Mouse (Mus musculus): ENCODE data around the gene Usp25. TPM values are rescaled to one million over a fixed set of nuclear protein-coding genes. Genes with fewer than 3 reads are reported as not detected.

Usp25 gene
- polyA plus RNA-seq, 1 experiment from 2014 or later = 10.8 TPM

- Histone ChIP-seq H3K27ac (replicated peaks) (no peak overlapping the region; the same call in 1 of the 2 replicates), H3K9me3 (no peaks in the 10 kb centered on the region), H3K9ac (no peak overlapping the region), H3K4me3 (no peak overlapping the region), H3K36me3 (0 out of 2 replicates have a peak, but pooled peaks cover 1% of the 10 kb centered on the region), H3K4me1 (replicated peaks) (peaks cover 22% of the 10 kb centered on the region), H3K27me3 (no peaks in the 10 kb centered on the region), H3K4me2 (no peak overlapping the region)
- 66% methylated on average over 3 of the region's 3 CpGs for WGBS
- ATAC-seq (ENCODE audit: low FRiP score, low read depth) = no peak
Measured at GRCm38 (mm10) chr16:77020190-77020589, 6.7 kb downstream of the Usp25 start.

- no peak for ATAC-seq (ENCODE audit: low FRiP score, low read depth)
- 89% methylated on average over 7 of the region's 7 CpGs for WGBS
Measured at GRCm38 (mm10) chr16:77023627-77024379, 10.3 kb downstream of the Usp25 start.

GRCm38 (mm10) chr16:77026099-77026498, 12.6 kb downstream of the Usp25 start:
- ATAC-seq (ENCODE audit: low FRiP score, low read depth) = no peak
- no peak overlapping the region for H3K4me2 ChIP-seq
- peaks cover 9% of the 10 kb centered on the region for H3K4me1 ChIP-seq (replicated peaks)
- H3K4me3 ChIP-seq = no peak overlapping the region
- H3K9ac ChIP-seq = no peak overlapping the region
- no peaks in the 10 kb centered on the region for H3K27me3 ChIP-seq
- WGBS = 93% methylated on average over 4 of the region's 4 CpGs
- no peaks in the 10 kb centered on the region for H3K9me3 ChIP-seq
- H3K27ac ChIP-seq (replicated peaks) = no peak overlapping the region
- H3K36me3 ChIP-seq = 0 out of 2 replicates have a peak, but pooled peaks cover 3% of the 10 kb centered on the region

More at GRCm38 (mm10) chr16:77023627-77024379, 10.3 kb downstream of the Usp25 start:
- Histone ChIP-seq H3K4me2 (no peak overlapping the region), H3K9me3 (no peaks in the 10 kb centered on the region), H3K4me3 (no peak overlapping the region), H3K36me3 (0 out of 2 replicates have a peak, but pooled peaks cover 3% of the 10 kb centered on the region), H3K27ac (replicated peaks) (no peak overlapping the region), H3K9ac (no peak overlapping the region), H3K4me1 (replicated peaks) (peaks cover 15% of the 10 kb centered on the region), H3K27me3 (no peaks in the 10 kb centered on the region)

- H3K4me2 ChIP-seq = no peak overlapping the region
- 95% methylated on average over 6 of the region's 6 CpGs for WGBS
- H3K36me3 ChIP-seq = 0 out of 2 replicates have a peak, but pooled peaks cover 3% of the 10 kb centered on the region
- no peak for ATAC-seq (ENCODE audit: low FRiP score, low read depth)
- no peak overlapping the region for H3K27ac ChIP-seq (replicated peaks)
- no peak overlapping the region for H3K9ac ChIP-seq
- H3K9me3 ChIP-seq = no peaks in the 10 kb centered on the region
- no peak overlapping the region for H3K4me3 ChIP-seq
- peaks cover 9% of the 10 kb centered on the region for H3K4me1 ChIP-seq (replicated peaks)
- H3K27me3 ChIP-seq = no peaks in the 10 kb centered on the region
Measured at GRCm38 (mm10) chr16:77026933-77027332, 13.4 kb downstream of the Usp25 start.

GRCm38 (mm10) chr16:77027976-77028686, 14.6 kb downstream of the Usp25 start:
- Histone ChIP-seq H3K4me2 (peak overlapping the region; percentile 11; the same call in 1 of the 2 replicates), H3K9me3 (no peaks in the 10 kb centered on the region)
- peak; percentile 51; the same call in 1 of the 2 replicates for ATAC-seq (ENCODE audit: low FRiP score, low read depth)

GRCm38 (mm10) chr16:77028687-77029417, 15.3 kb downstream of the Usp25 start:
- no peak overlapping the region for H3K4me3 ChIP-seq
- 0 out of 2 replicates have a peak, but pooled peaks cover 3% of the 10 kb centered on the region for H3K36me3 ChIP-seq
- no peaks in the 10 kb centered on the region for H3K27me3 ChIP-seq
- 0 out of 2 replicates have a peak overlapping the region, but pooled peaks have one; percentile 16 for H3K27ac ChIP-seq (replicated peaks)
- H3K4me2 ChIP-seq = peak overlapping the region; percentile 11; the same call in 1 of the 2 replicates
- H3K9me3 ChIP-seq = no peaks in the 10 kb centered on the region
- no peak overlapping the region for H3K9ac ChIP-seq
- ATAC-seq (ENCODE audit: low FRiP score, low read depth) = peak; percentile 62
- H3K4me1 ChIP-seq (replicated peaks) = peaks cover 9% of the 10 kb centered on the region
- 69% methylated on average over 10 of the region's 10 CpGs for WGBS

More at GRCm38 (mm10) chr16:77027976-77028686, 14.6 kb downstream of the Usp25 start:
- Histone ChIP-seq H3K9ac (no peak overlapping the region), H3K4me3 (no peak overlapping the region), H3K4me1 (replicated peaks) (peaks cover 9% of the 10 kb centered on the region), H3K36me3 (0 out of 2 replicates have a peak, but pooled peaks cover 3% of the 10 kb centered on the region), H3K27ac (replicated peaks) (0 out of 2 replicates have a peak overlapping the region, but pooled peaks have one; percentile 16), H3K27me3 (no peaks in the 10 kb centered on the region)
- 70% methylated on average over 14 of the region's 14 CpGs for WGBS

GRCm38 (mm10) chr16:77030435-77030834, 16.9 kb downstream of the Usp25 start:
- Histone ChIP-seq H3K4me1 (replicated peaks) (peaks cover 9% of the 10 kb centered on the region), H3K9me3 (no peaks in the 10 kb centered on the region), H3K9ac (no peak overlapping the region), H3K36me3 (no peaks in the 10 kb centered on the region), H3K4me3 (no peak overlapping the region), H3K27ac (replicated peaks) (no peak overlapping the region), H3K4me2 (no peak overlapping the region), H3K27me3 (no peaks in the 10 kb centered on the region)
- no peak for ATAC-seq (ENCODE audit: low FRiP score, low read depth)
- 64% methylated on average over 2 of the region's 2 CpGs for WGBS

GRCm38 (mm10) chr16:77034329-77034728, 20.8 kb downstream of the Usp25 start:
- Histone ChIP-seq H3K9ac (no peak overlapping the region), H3K27me3 (no peaks in the 10 kb centered on the region), H3K27ac (replicated peaks) (no peak overlapping the region), H3K9me3 (no peaks in the 10 kb centered on the region), H3K36me3 (peaks cover 8% of the 10 kb centered on the region), H3K4me1 (replicated peaks) (no peaks in the 10 kb centered on the region), H3K4me3 (no peak overlapping the region), H3K4me2 (no peak overlapping the region)
- 79% methylated on average over 5 of the region's 5 CpGs for WGBS
- no peak for ATAC-seq (ENCODE audit: low FRiP score, low read depth)

GRCm38 (mm10) chr16:77034751-77035150, 21.2 kb downstream of the Usp25 start:
- no peaks in the 10 kb centered on the region for H3K4me1 ChIP-seq (replicated peaks)
- H3K9ac ChIP-seq = no peak overlapping the region
- no peaks in the 10 kb centered on the region for H3K9me3 ChIP-seq
- 79% methylated on average over 8 of the region's 8 CpGs for WGBS
- peaks cover 8% of the 10 kb centered on the region for H3K36me3 ChIP-seq
- H3K4me2 ChIP-seq = no peak overlapping the region
- no peak overlapping the region for H3K4me3 ChIP-seq
- H3K27ac ChIP-seq (replicated peaks) = no peak overlapping the region
- ATAC-seq (ENCODE audit: low FRiP score, low read depth) = no peak
- no peaks in the 10 kb centered on the region for H3K27me3 ChIP-seq

- Histone ChIP-seq H3K36me3 (peaks cover 8% of the 10 kb centered on the region), H3K4me3 (no peak overlapping the region), H3K9ac (no peak overlapping the region), H3K4me2 (no peak overlapping the region), H3K27me3 (no peaks in the 10 kb centered on the region), H3K27ac (replicated peaks) (no peak overlapping the region), H3K4me1 (replicated peaks) (no peaks in the 10 kb centered on the region), H3K9me3 (no peaks in the 10 kb centered on the region)
- 91% methylated on average over 5 of the region's 5 CpGs for WGBS
- no peak for ATAC-seq (ENCODE audit: low FRiP score, low read depth)
Measured at GRCm38 (mm10) chr16:77041573-77041972, 28.1 kb downstream of the Usp25 start.

GRCm38 (mm10) chr16:77043499-77043898, 30.0 kb downstream of the Usp25 start:
- 93% methylated on average over 5 of the region's 5 CpGs for WGBS
- H3K4me3 ChIP-seq = no peak overlapping the region
- no peaks in the 10 kb centered on the region for H3K4me1 ChIP-seq (replicated peaks)
- H3K4me2 ChIP-seq = no peak overlapping the region
- no peak for ATAC-seq (ENCODE audit: low FRiP score, low read depth)
- no peaks in the 10 kb centered on the region for H3K9me3 ChIP-seq
- H3K36me3 ChIP-seq = peaks cover 5% of the 10 kb centered on the region; the same call in 1 of the 2 replicates
- H3K27me3 ChIP-seq = no peaks in the 10 kb centered on the region
- H3K27ac ChIP-seq (replicated peaks) = no peak overlapping the region
- H3K9ac ChIP-seq = no peak overlapping the region

Data from hindbrain, embryonic 15.5 days (tissue).